Mouse (Mus musculus) cortical plate, adult 2 months (tissue): ENCODE measurements at regions not wholly inside any gene's neighbourhood (a gene's known extent, or its start where the extent isn't known, plus 50 kb on each side); places are given as distances from the start of the nearest gene placed in this dataset.

ENCODE experiments used
- CTCF ChIP-seq: fragments of 200-500 bp; IDR thresholded peaks from 2 replicates; pipeline ENCODE4 v1.5.1; 2011; ENCODE audit warnings: mild to moderate bottlenecking, control low read depth, low read length; ENCODE audit not compliant: insufficient read depth; ENCODE audit errors: extremely low read depth
- POLR2A ChIP-seq: fragments of 200-500 bp; IDR thresholded peaks from 2 replicates; pipeline ENCODE4 v1.6.1; 2011; ENCODE audit warnings: mild to moderate bottlenecking, low read length, control low read depth; ENCODE audit not compliant: insufficient read depth; ENCODE audit errors: extremely low read depth

DNA sequence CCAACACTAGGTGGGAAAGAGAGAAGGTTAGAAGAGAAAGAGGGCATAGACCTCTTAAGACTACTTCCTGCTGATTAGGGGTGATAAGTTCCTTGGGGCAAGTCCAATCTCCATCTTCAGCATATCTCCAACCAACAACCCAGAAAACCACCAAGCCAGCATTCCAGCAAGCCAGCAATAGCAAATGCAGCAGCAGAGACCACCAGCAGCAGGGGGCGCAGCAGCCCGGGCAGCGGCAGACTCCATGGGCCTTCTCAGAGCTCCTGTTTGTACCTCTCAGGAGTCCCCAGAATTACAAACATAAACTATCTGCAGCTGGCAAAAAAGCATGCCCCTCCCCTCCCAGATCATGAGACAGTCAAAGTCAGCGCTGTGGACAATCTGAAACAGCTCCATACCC is 222.0 kb upstream of the Ttc29 start:
- TF ChIP-seq POLR2A (no peak), CTCF (no peak)
